Mouse (Mus musculus) bone marrow, adult 2 months (tissue): Measurements from ENCODE around the gene Mtfr1l. TPM values are rescaled to one million over a fixed set of nuclear protein-coding genes. Genes with fewer than 3 reads are reported as not detected.

Source experiments
- H3K27ac ChIP-seq: fragments of 200-500 bp; 2 replicates; pipeline ENCODE4 v1.5.1; 2012; ENCODE audit warnings: low read depth, mild to moderate bottlenecking, control low read depth, inconsistent platforms, low read length; ENCODE audit not compliant: control insufficient read depth, poor library complexity, insufficient read depth
- H3K4me1 ChIP-seq: fragments of 200-500 bp; 2 replicates; pipeline ENCODE4 v1.6.1; 2011; ENCODE audit warnings: low read length; ENCODE audit not compliant: control insufficient read depth, insufficient read depth
- H3K4me3 ChIP-seq: fragments of 200-500 bp; replicated peaks from 2 replicates; pipeline ENCODE3; 2011; ENCODE audit warnings: mild to moderate bottlenecking, low read depth, low read length, control low read depth; ENCODE audit not compliant: control insufficient read depth
- CTCF ChIP-seq: fragments of 200-500 bp; IDR thresholded peaks from 2 replicates; pipeline ENCODE4 v1.5.1; 2011; ENCODE audit warnings: low read length, control low read depth; ENCODE audit not compliant: control insufficient read depth, insufficient read depth
- POLR2A ChIP-seq: fragments of 200-500 bp; IDR thresholded peaks from 2 replicates; pipeline ENCODE4 v1.6.1; 2011; ENCODE audit warnings: low read depth, mild to moderate bottlenecking, control low read depth, low read length, borderline replicate concordance; ENCODE audit not compliant: control insufficient read depth
- WGBS: fragments of 180-500 bp; shearing (Covaris S2); methylation state at CpG from one replicate; pipeline ENCODE4 v1.1.7; 2018; 5-methylcytosine and 5-hydroxymethylcytosine counted together
- polyA plus RNA-seq: library from polyadenylated mRNA; stranded (reverse); fragments of >200 nt; gene quantifications from 2 replicates; pipeline ENCODE4 v1.2.4, GENCODE M21; 2011; ENCODE audit warnings: low replicate concordance; ENCODE audit not compliant: missing spikeins, insufficient read depth, insufficient read length

Mtfr1l gene
- polyA plus RNA-seq, 1 experiment, result 57.2 TPM

GRCm38 (mm10) chr4:134476899-134477298 lies 58.3 kb downstream of the Mtfr1l start:
- H3K27ac ChIP-seq, result no peak overlapping the region

More at GRCm38 (mm10) chr4:134476899-134477298, 58.3 kb downstream of the Mtfr1l start:
- WGBS, result 82% methylated on average over 8 of the region's 8 CpGs
- Histone ChIP-seq H3K4me1 (peaks cover 1% of the 10 kb centered on the region; the same call in 1 of the 2 replicates), H3K4me3 (no peak overlapping the region)
- no peak for TF ChIP-seq POLR2A
- TF ChIP-seq CTCF, result no peak

Other genes with a start within 250 kb of the Mtfr1l start
- 4.9 and 5.2 TPM in 2 replicates for gene Pdik1l, start 247.5 kb downstream of the Mtfr1l start, polyA plus RNA-seq
- gene Trim63, start 220.3 kb downstream of the Mtfr1l start, polyA plus RNA-seq, result 1.1 TPM in 1 of 2 replicates, not detected in the other
- gene Slc30a2, start 192.2 kb downstream of the Mtfr1l start, polyA plus RNA-seq, result 4.0 TPM in 1 of 2 replicates, not detected in the other
- gene Extl1, start 151.5 kb downstream of the Mtfr1l start, polyA plus RNA-seq, result 0.23 and 3.3 TPM in 2 replicates
- gene Pafah2, start 139.1 kb downstream of the Mtfr1l start, polyA plus RNA-seq, result 5.8 and 8.8 TPM in 2 replicates
- 297 and 423 TPM in 2 replicates for gene Stmn1, start 67.1 kb downstream of the Mtfr1l start, polyA plus RNA-seq
- 10.2 and 10.8 TPM in 2 replicates for gene Paqr7, start 38.7 kb downstream of the Mtfr1l start, polyA plus RNA-seq
- gene Aunip, start 24.4 kb downstream of the Mtfr1l start, polyA plus RNA-seq, result 9.5 and 13.9 TPM in 2 replicates
- 7.1 and 8.4 TPM in 2 replicates for gene Selenon, start 16.8 kb upstream of the Mtfr1l start, polyA plus RNA-seq
- 2.7 and 7.3 TPM in 2 replicates for gene Man1c1, start 168.9 kb upstream of the Mtfr1l start, polyA plus RNA-seq
- 23.1 and 45.9 TPM in 2 replicates for gene Ldlrap1, start 232.6 kb upstream of the Mtfr1l start, polyA plus RNA-seq